Mouse (Mus musculus) adrenal gland (tissue): ENCODE measurements at regions not wholly inside any gene's neighbourhood (a gene's known extent, or its start where the extent isn't known, plus 50 kb on each side); places are given as distances from the start of the nearest gene placed in this dataset.

Experiments used
- intact Hi-C: fragments of 180-260 bp; cut with DNase I; formaldehyde crosslinking; loops from one replicate; pipeline ENCODE4 v1.15.1; 2025

GRCm38 (mm10) chr8:10720398-10720797, 287.9 kb downstream of the Irs2 start:
- intact Hi-C loops = no loop called here

- intact Hi-C loops = no loop called here
These were observed 288.8 kb downstream of the Irs2 start for GRCm38 (mm10) chr8:10719411-10719810.

GRCm38 (mm10) chr8:10717297-10717696, 291.0 kb downstream of the Irs2 start:
- intact Hi-C loops = no loop called here

GRCm38 (mm10) chr8:10716161-10716560, 292.1 kb downstream of the Irs2 start:
- intact Hi-C loops = no loop called here

GRCm38 (mm10) chr8:10713515-10714042, 294.7 kb downstream of the Irs2 start:
- intact Hi-C loops = no loop called here

GRCm38 (mm10) chr8:10712118-10712689, 296.1 kb downstream of the Irs2 start:
- intact Hi-C loops = no loop called here

- intact Hi-C loops = no loop called here
These were observed 296.8 kb downstream of the Irs2 start for GRCm38 (mm10) chr8:10711474-10711873.

GRCm38 (mm10) chr8:10708509-10708908, 299.7 kb downstream of the Irs2 start:
- intact Hi-C loops = no loop called here

GRCm38 (mm10) chr8:10707122-10707521, 301.1 kb downstream of the Irs2 start:
- intact Hi-C loops = no loop called here

GRCm38 (mm10) chr8:10705909-10706308, 302.3 kb downstream of the Irs2 start:
- intact Hi-C loops = no loop called here

- intact Hi-C loops = no loop called here
These were observed 305.5 kb downstream of the Irs2 start for GRCm38 (mm10) chr8:10702755-10703154.

- intact Hi-C loops = no loop called here
These were observed 306.0 kb downstream of the Irs2 start for GRCm38 (mm10) chr8:10702248-10702647.

GRCm38 (mm10) chr8:10701648-10702061, 306.6 kb downstream of the Irs2 start:
- intact Hi-C loops = no loop called here

GRCm38 (mm10) chr8:10701226-10701625, 307.0 kb downstream of the Irs2 start:
- intact Hi-C loops = no loop called here

GRCm38 (mm10) chr8:10699669-10700068, 308.6 kb downstream of the Irs2 start:
- intact Hi-C loops = no loop called here

GRCm38 (mm10) chr8:10695181-10695580, 313.1 kb downstream of the Irs2 start:
- intact Hi-C loops = no loop called here

GRCm38 (mm10) chr8:10690659-10691058, 317.6 kb downstream of the Irs2 start:
- intact Hi-C loops = no loop called here

GRCm38 (mm10) chr8:10689881-10690280, 318.4 kb downstream of the Irs2 start:
- intact Hi-C loops = no loop called here

- intact Hi-C loops = no loop called here
These were observed 320.2 kb downstream of the Irs2 start for GRCm38 (mm10) chr8:10687867-10688561.
